Mouse (Mus musculus): Measurements from ENCODE around the gene Brat1. TPM values are rescaled to one million over a fixed set of nuclear protein-coding genes. Genes with fewer than 3 reads are reported as not detected.

The Brat1 gene
- total RNA-seq, 4 experiments from 2014 or later, result 6.7 to 8.2 (median 7.8) TPM

DNA sequence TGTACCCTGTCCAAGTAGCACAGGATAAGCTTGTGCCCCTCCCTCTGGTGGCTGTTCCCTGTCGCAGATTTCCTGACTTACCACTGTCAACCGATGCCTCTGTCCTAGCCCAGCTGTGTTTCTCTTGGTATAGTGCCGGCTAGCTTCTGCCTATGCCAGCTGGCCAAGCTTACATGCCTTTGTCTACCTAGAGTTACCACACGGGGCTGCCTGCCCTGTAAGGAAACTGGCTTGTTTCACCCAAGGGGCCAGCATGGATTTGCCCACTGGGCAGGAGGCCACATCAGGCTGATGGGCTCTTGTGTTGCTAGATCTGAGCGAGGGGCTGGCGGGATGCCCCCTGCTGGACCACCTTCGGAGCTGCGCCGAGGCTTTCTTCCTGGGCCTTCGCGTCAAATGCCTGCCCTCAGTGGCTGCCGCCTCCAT, 38.9 kb downstream of the Brat1 start:
- DNase-seq (ENCODE audit: low spot score), result no peak

DNA sequence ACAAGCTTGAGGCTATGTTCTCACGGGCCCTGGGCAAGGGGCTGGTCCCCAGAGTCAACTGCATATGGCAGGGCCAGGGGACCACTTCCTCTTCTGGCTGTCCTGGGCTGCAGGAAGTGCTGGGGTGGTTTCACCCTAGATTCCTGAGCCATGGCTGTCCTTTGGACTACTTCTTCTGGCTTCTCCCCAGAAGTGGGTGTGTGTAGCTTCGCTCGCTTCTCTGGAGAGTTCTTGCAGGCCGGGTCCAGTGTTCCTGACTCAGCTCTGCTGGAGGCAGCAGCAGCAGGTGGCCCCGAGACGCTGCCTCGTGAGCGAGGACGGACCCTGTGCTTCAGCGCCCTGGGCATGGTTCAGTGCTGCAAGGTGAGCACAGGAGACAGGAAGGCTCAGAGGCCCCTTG, 43.6 kb downstream of the Brat1 start:
- no peak for DNase-seq (ENCODE audit: low spot score)

DNA sequence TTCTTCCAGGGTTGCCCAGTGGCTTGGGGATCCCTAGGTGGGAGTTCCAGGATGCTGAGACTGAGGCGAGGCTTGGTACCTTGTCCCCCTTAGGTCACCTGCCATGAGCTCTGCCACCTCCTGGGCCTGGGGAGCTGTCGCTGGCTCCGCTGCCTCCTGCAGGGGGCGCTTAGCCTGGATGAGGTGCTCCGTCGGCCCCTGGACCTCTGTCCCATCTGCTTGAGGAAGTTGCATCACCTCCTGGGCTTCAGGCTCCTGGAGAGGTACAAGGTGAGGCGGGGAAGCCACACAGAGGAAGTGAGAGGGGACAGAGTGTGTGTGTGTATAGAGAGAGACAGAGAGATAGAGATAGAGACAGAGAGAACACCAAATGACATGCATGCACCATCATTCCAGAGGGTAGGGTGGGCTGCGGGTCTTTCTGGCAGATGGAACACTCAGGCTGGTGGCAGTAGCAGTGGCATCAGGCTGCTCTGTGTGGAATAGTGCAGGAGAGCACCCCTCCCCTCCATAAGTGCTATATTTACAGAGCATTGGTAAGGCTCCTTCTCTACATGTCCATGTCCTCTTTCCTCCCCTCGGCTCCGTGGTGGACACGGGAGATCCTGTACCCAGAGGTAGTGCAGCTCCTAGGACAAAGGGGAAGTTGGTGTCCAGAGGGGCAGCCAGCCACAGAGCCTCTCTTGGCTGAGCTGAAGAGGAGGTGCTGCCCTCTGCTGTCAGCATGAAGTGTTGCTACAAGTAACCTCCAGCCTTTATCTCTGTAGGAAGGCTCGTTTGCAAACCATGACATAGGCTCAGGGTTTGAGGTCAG, 44.5 kb downstream of the Brat1 start:
- peak; percentile 74 for DNase-seq (ENCODE audit: low spot score)

DNA sequence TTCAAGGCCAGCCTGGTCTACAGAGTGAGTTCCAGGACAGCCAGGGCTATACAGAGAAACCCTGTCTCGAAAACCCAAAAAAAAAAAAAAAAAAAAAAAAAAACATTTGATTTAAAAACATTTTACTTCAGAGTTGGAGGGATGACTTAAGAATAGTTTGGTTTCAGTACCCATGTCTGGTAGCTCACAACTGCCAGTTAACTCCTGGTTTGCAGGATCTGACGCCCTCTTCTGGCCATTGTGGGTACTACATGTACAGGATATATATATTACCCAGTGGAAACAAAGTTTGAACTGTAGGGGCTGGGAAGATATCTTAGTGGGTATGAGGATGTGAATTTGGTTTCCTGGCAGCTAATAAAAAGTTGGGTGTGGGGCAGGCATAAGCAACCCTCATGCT, 46.1 kb downstream of the Brat1 start:
- DNase-seq (ENCODE audit: low spot score), result no peak

DNA sequence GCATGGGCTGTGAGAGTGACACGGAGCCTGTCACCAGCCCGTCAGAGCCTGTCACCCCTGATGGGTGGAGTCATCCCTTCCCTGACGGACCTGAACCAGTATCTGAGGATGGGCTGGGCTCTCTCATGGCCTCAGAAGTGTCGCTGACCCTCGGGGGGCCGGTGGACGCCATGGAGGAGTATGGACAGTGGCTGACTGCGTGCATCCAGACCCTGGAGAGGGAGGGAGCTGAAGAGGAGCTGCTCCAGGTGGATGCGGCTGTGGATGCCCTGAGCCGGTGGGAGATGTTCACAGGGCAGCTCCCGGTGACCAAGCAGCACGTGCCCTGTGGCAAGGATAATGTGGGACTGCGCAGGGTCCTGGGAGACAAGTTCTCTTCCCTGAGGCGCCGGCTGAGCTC, 47.2 kb downstream of the Brat1 start:
- DNase-seq (ENCODE audit: low spot score), result no peak

DNA sequence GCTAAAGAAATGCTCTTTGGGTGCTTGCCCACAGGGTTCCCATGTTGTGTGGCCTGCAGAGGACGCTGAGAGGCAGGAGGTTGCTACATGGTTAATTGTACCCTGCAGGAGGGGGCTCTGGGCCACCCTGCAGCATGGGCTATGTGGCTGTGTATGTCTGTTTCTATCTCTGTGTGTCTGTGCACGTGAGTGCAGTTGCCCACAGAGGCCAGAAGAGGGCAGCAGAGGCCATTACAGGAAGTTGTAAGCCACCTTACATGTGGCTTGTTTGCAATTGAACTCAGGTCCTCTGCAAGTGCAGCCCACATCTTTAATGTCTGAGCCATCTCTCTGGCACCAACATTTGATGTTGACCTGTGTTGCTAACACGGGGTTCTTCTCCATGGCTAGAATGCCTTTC, 47.8 kb downstream of the Brat1 start:
- no peak for DNase-seq (ENCODE audit: low spot score)

DNA sequence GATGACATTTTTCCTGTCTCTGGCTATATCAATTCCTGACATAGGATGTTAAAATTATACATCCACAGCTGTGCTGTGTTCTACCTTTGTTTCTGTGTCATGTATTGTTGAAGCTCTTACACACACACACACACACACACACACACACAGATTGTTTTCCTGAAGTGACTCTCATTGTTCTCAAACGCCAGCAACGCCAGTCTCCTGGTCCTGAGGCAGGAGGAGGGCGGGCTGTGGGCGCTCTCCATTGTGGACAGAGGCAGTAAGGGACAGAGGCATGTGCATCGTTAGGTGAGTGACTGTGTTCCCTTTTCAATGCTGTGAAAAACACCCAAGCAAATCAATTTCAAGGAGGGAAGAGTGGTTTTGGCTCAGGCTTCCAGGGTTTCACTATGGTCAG, 48.4 kb downstream of the Brat1 start:
- no peak for DNase-seq (ENCODE audit: low spot score)

DNA sequence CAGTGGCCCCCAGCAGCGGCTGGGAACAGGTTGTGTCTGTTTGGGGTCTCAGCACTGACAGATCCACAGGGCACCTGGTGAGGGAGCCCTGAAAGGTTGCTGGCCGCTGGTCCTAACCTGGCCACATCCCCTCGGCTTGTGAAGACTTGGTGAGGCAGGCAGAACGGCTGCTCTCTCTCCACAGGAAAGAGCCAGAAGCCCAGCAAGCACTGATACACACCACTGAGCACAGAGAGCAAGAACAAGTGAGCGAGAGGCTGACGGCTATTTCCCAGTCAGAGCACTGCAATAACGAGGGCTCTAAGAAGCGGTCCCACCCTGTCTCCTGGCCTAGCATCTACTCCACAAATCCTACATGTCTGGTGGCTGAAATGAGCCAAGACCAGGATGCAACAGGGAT, 54.1 kb downstream of the Brat1 start:
- no peak for DNase-seq (ENCODE audit: low spot score)

DNA sequence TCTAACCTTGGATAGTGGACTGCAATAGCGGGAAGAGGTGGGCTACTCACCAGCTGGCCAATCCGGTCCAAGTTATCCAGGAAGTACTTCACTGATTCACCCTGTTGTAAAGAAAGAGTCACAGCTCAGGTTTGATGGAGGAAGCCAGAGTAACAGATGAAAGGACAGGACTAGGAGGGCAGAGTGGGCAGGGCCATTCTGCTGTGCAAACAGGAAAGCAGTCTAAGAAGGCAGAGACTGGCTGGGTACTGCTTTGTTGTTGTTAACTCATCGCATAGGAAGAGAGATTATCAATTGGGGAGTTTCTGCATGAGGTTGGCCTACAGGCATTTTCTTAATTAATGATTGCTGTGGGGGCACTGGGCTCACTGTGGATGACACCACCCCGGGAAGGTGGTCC, 57.7 kb downstream of the Brat1 start:
- no peak for DNase-seq (ENCODE audit: low spot score)

DNA sequence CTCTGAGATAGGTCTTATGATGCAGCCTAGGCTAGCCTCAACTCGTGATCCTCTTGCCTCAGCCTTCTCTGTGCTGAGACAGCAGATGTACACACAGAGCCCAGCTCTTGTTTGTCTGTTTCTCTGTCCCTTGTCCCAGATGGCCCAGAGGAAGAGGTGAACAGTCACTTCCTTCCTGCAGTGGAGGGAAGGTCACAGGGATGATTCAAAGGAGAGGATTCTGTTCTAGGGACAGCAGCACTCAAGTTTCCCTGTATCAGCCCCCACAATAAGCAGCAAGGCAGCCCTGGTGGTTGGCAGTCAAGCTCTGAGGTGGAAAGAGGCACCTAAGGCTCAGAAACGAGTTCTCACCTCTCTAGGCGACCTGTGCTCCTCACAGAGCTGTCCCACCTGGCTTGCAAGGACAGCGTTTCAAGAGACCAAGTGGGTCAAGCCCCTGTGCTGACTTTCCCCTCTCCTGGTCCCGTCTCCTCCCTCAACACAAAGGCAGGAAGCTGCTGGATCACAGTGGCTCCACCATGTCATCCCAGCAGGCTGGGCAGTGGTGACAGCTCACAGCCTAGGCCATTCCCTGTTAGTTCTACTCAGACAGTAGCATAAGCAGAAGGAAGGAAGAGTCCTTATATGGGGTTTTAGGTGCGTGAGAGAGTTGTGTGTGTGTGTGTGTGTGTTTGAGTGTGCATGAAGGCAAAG, 60.3 kb downstream of the Brat1 start:
- DNase-seq (ENCODE audit: low spot score), result peak; percentile 68

DNA sequence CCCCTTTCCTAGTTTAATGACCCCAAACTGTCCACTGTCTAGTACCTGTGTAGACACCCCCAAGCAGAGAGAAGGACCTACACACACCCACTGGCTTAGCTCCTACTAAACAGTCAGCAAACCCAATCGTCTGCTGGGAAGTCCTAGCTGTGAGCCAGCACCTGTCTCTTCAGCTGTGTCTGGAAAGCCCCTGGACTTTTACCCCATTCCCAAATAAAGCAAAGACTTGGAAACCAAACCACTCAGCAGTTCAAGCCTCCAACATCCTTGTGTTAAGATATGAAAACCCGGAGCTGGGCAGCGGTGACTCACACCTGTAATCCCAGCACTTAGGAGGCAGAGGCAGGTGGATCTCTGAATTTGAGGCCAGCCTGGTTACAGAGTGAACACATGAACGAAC, 61.8 kb downstream of the Brat1 start:
- no peak for DNase-seq (ENCODE audit: low spot score)

DNA sequence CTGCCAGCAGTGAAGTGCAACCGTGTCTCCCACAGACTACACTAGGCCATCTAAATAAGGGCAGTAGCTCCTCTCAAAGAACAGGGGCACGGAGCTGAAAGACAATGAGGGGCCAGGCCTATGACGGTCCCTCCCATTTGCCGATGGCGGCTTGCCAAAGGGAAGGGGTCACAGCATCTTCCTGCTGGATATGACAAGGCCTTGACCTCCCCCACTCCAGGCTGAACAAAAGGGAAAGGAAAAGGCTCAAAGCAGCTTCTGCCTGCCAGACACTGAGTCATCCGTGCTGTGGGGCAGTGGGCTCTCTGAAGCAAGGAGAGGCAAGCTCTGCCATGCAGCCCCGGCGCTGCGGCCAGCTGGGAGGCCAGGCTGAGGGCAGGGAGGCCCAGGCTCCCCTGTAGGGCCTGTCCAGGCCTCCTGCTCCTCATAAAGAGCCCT, 62.9 kb downstream of the Brat1 start:
- peak; percentile 91 for DNase-seq (ENCODE audit: low spot score)

DNA sequence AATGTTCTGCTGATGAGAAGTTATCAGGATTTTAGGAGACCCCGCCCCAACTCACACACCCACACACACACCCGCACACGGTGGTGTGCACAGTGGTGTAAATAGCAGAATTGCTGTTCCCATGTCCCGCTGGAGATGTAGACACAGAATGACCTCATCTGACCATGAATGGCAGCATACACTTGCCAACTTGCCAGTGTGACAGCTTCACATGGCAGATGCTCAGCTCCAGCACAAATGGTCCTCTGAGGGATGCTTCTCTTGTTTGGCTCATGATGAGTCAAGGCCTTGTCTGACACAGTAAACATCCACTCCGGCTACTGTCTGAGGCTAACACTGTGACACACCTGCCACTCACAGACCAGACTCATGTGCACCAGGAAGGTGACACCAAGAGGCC, 63.5 kb downstream of the Brat1 start:
- peak; percentile 42 for DNase-seq (ENCODE audit: low spot score)

Other genes with a start within 250 kb of the Brat1 start
- gene Chst12, start 199.5 kb upstream of the Brat1 start, total RNA-seq (2022), result 1 to 10 TPM; 3.9 to 5.2 (median 4.6) TPM
- gene Grifin, start 139.9 kb upstream of the Brat1 start, total RNA-seq (2022), result not detected
- gene Lfng, start 97.7 kb upstream of the Brat1 start, total RNA-seq (2022), result 1 to 10 TPM; 6.0 to 8.3 (median 6.9) TPM
- 10 to 100 TPM in 2 of 4 experiments, 1 to 10 TPM in 2; 8.8 to 11.5 (median 9.9) TPM for gene Ttyh3, start 56.0 kb upstream of the Brat1 start, total RNA-seq (2022)
- gene Iqce, start 2.6 kb upstream of the Brat1 start, total RNA-seq (2022), result 1 to 10 TPM; 4.5 to 7.8 (median 5.6) TPM
- gene Amz1, start 19.1 kb downstream of the Brat1 start, total RNA-seq (2022), result under 1 TPM; 0.31 to 0.35 (median 0.34) TPM
- 100 to 1,000 TPM; 124 to 170 (median 134) TPM for gene Gna12, start 125.4 kb downstream of the Brat1 start, total RNA-seq (2022)

All from heart, adult 8-10 months (tissue).